Mouse (Mus musculus) gastrocnemius, postnatal 14 days (tissue): ENCODE data around the gene Ank2. TPM values are rescaled to one million over a fixed set of nuclear protein-coding genes. Genes with fewer than 3 reads are reported as not detected.

Source experiments
- DNase-seq: peaks from one replicate; pipeline ENCODE4 v3.0.0; 2021; ENCODE audit warnings: mixed read lengths
- intact Hi-C: fragments of 180-260 bp; cut with DNase I; formaldehyde crosslinking; loops from one replicate; pipeline ENCODE4 v1.15.1; 2025; ENCODE audit warnings: low total_unique reads
- total RNA-seq, 2 experiments: library from RNA; stranded (reverse); gene quantifications; 2 replicates each; pipeline ENCODE4 v1.2.3; 2021

Gene Ank2
- total RNA-seq, 2 experiments from 2014 or later = 98.1 to 119 TPM

DNA sequence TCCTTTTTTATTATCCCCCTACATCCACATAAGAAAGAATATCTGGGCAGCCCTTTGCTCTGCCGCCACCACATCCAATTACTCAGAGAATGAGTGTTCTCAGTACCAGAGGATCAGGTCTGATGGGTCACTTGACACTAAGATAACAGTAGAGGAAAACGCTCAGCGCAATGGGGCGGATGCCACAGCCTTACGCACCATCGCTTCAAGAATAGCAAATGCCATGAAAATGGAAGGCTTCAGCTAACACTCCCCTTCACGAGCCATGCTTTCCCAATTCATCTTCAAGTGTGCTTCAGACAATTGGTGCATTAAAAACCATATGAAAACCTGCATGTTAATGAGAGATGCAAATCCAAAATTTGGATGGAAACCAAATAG is 238.4 kb downstream of the Ank2 start:
- DNase-seq = no peak
- intact Hi-C loops = no loop called here

DNA sequence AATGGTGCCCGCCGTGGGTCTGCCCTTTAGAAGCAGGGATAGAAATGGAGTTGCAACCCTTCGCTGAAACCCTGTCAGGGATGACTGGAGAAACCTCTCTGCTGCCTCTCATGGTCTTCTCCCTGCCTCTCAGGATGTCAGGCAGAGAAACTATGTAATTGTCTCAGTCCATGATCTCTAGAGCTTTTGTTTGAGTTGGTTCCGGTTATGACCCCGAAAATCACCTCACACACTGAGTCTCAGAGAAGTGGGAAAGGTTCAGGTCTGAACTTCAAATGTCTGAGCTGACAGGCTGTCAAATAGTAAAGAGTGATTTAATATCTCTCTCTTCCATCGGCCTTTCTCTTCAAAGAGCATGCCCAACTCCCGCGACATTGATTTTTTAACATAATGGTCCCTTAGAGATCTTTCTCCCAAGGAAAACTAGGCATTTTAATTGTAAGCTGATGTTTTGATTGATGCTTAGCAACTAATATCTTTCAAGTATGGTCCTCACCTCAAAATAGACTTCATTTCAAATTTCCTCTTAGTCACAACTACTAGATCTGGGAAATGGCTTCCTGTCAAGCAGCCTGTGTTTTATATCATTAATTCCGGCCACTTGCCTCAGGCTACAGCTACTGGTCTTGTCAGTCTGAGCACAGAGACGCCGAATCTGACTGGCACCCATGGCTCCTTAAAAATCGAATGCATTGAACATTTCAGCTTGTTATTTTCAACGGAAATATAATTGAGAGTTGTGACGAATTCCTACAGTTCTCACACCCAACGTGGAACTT is 239.0 kb downstream of the Ank2 start:
- no peak for DNase-seq
- intact Hi-C loops = no loop called here

DNA sequence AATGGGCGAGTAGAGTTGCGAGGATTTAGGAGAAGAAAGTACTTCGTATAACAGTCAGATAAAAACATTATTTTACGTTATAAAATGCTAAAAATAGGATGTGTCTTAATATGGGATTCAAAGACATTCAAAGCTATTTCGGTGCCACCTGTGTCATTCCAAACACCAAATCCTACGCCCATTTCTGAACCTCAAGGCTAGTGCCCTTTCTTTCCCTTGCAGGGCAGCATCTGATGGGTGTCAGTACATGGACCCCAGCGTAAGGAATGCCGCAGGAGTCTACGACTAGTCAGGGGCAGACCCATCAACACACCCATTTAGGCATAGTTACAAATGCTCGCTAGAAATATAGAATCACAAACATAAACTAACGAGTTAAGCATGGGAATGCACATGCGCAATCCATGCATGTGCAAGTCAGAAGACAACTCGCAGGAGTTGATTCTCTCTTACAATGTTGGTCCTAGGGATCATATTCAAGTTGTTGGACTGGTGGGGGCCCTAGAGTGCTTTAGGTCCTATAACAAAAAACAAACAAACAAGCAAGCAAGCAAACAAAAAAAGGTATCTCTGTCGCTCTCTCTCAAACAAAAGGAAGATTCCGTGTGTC is 240.6 kb downstream of the Ank2 start:
- DNase-seq = no peak

DNA sequence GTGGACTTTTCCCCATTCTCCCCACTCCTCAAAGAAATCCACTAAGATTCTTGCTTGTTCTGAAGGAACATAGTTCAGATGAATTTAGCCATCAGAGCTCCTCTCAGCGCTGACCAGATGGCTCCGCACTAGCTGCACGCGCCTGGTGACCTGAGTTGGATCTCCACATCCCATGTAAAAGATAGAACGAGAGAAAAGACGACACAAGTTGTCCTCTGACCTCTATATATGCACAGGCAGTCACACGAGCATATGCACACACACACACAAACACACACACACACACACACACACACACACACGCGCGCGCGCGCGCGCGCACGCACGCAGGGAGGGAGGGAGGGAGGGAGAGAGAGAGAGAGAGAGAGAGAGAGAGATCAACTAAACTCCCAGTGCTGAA is 241.2 kb downstream of the Ank2 start:
- DNase-seq = no peak
- intact Hi-C loops = no loop called here

More for the DNA sequence above, 240.6 kb downstream of the Ank2 start:
- intact Hi-C loops = no loop called here

DNA sequence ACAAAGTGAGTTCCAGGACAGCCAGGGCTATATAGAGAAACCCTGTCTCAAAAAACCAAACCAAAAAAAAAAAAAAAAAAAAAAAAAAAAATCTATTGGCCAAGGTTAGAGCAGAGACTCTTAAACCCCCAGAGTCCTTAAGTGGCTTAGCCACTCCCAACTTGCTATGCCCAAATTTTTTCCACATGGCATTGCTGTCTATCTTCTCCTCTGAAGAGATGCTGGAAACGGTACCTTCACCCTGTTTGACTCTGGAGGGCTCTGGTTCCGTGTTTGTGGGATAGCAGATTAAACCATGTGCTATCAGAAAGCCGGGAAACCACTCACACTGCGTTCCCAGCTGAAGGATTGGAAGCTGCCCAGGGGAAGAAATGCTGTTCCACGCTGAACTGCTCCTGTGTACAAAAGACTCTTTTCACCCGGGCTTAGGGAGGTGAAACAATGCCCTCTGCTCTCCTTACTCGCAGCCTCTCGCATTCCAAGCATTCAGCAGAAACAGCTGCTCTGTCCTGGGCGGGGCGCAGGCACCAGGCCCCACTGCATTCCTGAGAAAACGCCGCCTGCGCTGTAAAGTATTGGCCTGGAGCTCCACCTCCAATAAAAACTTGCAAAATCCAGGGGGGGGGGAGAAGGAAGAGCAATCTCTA is 241.7 kb downstream of the Ank2 start:
- peak; percentile 74 for DNase-seq
- intact Hi-C loops = no loop called here

DNA sequence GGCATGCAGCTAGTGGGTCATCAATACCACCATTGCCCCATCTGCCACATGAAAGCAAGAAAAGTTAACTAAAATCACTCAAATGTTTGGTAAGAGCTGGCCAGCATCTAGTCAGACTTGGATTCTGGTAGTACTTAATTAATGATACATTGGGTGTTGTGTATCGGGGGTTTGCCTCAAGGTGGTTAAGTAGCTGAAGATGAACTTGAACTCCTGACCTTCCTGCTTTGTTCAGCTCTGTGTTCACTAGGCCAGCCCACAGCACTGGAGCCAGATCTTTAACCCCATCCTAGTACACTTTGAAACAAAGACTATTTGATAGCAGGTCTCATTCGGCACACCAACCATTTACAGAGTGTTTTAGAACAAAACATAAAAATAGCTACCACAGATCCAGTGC is 242.5 kb downstream of the Ank2 start:
- intact Hi-C loops = no loop called here
- DNase-seq = no peak

DNA sequence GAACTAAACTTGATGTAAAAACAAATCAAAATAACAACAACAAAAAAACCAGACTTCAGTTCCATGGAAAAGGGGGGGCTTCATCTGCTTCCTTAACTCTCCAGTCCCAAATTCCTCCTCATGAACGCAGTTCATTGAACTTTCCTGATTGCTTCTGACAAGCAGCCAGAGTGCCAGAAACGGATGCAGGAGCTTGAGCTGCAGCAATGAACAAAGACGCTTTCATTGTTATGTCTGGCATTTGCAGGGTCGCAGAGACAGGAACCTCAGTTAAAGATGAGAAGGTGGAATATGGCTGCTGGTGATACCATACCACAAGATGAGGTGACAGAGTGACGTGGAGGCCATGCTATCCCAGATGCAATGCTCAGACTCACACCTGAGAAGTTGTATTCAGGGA is 248.2 kb downstream of the Ank2 start:
- no peak for DNase-seq
- intact Hi-C loops = no loop called here

DNA sequence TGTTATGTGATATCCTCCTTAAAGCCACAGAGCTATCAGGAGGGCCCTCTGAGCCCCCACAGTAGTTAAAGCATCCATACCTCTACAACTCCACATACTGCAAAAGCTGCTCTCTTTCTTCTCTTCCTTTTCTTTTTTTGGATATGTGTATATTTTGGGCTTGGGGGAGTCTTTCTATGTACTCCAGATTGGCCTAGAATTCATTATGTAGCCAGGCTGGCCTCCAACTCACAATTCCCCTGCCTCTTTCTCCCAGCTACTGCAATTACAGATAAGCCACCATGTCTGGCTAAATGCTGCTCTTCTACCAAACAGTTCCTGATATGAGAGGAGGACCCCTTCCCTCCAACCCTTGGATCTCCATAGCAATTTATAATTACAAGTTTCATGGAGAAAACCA is 250.5 kb downstream of the Ank2 start:
- no peak for DNase-seq
- intact Hi-C loops = no loop called here

DNA sequence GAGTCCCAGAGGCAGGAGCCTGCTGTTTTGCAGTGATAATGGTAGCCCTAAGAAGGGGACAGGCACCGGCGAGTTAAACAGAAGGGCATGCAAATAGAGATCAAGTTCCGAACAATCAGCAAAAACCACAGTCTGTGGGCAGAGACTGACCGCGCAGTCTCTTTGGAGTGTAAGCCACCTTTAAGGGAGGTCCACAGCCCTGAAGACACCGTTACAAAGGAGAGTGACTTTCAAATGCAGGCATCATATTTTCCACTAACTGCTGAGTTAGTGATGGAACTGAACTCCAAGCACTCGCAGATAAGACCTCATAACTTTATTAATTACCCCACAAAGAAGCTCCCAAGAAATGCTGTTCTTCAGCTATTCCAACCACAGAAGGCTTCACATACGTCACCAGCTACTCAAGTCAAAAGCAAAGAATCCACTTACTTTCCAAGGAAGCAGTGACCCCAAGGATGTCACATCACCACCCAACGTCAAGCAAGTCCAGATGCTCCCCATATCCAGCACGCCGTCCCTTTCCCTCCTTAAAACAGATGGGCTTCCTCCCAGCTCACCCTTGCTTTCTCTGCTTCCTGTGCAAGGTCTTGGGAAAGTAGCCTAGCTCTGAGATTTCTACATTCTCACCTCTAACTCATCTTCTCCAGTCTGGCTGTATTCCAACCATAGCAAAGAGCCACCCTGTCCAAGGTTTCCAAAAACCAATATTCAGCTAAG is 252.0 kb downstream of the Ank2 start:
- DNase-seq = no peak
- intact Hi-C loops = no loop called here

DNA sequence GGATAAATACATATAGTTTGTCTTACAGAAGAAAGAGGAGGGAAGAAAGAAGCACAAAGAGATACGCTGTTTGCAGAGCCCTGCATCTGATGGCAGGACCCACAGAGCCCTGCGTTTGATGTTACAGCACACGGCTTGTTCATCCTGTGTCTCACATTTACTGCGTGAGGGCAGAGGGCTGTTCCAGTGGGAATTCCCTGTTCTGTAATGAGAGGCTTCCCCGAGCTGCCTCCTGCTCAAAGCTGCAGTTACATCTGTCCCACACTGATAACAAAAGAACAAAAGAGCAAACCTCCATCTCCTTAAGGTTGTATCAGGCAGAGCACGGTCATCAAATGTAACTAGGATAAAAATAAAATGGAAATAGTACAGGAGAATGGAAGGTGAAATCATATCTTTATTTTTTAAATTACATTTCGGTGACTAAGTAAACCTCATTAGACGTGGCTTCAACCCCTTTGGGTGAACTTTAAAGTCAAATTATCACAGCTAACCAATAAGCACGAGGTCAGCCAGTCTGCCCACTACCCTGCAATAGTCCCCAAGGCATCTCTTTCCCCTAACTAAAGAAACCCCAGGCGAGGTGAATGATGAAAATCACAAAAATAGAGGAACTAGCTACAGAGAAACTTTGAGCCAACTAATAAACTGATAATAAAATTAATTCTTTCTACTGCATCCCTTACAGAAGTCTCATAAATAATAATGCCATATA is 255.1 kb downstream of the Ank2 start:
- intact Hi-C loops = no loop called here
- no peak for DNase-seq

DNA sequence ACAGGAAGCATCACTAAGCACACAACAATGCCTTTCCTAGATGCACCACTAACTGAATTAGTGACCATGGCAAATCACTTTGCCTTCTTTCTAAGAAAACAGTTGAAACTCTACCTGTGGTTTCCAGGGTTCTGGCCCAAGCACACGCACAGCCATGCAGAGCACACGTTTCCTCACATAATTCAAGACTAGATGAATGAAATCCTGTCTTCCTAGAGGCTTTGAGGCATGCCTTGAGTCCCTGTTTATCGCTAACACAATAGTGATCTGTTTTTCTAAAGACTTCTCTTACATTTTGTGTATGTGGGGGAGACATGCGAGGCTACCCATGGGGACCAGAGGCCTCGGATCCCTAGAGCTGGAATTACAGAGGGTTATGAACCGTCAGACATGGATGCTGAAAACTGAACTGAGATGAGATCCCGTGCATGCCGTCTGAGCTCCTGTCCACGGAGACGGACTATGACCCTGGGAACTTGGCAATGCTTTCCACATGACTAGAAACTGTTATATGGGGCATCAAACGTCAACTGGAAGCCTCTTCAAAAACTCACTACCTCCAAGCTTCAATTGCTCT is 256.8 kb downstream of the Ank2 start:
- DNase-seq = no peak
- intact Hi-C loops = no loop called here

DNA sequence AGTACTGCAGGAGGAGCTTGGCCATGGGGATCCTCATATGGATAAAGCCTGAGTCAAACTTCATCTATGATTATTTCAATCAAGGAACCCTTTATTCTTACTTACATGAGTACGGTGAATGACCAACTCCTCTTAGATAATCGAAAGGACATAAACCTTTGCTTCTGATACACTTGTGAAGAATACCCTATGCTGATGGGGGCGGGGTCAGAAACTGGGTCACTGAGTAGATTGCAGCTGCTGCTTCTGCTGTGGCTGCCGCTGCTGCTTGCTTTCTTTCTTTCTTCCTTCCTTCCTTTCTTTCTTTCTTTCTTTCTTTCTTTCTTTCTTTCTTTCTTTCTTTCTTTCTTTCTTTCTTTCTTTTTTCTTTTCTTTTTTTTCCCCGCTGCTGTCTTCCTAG is 263.9 kb downstream of the Ank2 start:
- intact Hi-C loops = no loop called here
- no peak for DNase-seq

DNA sequence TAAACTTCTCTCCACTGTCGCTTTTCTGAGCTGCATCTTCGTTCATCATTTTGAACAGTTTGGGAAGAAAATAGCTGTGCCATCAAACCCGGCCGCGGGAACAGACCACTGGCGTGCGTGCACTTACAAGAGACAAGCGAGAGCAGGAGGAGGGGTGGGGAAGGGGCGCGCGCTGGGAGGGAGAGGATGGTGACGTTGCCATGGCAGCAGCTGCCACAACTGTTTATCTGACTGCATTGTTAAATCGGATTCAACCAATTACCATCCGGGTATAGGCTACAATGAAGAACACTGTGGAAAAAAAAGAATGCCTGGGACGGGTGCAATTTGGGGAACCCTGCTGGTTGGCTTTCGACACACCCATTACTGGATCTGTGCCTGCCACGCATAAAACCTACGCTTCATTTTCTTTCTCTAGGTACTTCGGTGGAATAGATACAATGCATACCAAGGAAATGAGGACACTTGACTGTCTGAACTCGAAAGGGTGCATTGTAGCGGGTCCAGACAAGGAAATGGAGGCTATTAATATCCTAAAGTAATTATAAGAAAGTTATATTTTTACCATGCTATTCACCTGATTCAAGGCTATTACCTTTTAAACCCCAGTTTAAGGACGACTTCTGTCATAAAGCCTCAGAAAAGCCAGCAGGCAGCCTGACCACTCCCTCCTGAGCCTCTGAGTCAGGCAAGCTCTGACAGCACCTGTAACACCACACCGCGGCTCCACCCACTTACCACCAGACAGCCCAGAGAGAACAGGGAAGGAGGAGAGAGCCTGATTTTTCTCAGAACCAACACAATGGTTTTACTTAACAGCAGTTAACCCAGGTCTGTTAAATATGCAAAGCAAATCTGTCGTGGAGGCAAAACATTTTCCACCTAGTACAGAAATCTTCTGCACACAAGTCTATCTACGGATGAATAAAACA is 273.1 kb downstream of the Ank2 start:
- intact Hi-C loops = no loop called here
- DNase-seq = no peak

DNA sequence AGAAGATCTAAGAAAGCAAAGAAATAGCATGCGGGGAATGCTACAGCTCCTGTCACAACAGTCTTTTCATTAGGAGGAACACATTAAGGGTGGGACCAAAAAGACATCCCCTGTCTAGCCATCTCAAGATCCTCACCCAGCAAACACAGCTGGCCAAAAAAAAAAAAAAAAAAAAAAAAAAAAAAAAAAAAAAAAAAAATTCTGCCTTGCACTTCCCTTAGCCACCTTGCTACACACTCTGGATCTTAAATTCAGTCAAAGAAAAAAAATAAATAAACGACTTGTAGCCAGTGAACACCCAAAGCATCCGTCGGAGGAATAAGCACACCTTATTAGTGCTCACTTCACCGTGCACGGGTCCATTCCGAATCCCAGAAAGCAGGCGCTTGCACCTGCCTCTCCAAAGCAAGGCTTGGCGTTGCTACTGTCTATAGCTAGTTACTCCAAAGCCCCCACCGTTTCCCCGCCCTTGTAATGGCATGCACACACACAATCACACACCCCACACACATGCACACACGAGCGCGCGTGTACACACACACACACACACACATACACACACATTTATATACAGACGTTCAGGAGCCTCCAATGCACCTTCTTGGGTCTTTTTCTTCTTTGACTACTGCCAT is 273.9 kb downstream of the Ank2 start:
- intact Hi-C loops = no loop called here
- no peak for DNase-seq

DNA sequence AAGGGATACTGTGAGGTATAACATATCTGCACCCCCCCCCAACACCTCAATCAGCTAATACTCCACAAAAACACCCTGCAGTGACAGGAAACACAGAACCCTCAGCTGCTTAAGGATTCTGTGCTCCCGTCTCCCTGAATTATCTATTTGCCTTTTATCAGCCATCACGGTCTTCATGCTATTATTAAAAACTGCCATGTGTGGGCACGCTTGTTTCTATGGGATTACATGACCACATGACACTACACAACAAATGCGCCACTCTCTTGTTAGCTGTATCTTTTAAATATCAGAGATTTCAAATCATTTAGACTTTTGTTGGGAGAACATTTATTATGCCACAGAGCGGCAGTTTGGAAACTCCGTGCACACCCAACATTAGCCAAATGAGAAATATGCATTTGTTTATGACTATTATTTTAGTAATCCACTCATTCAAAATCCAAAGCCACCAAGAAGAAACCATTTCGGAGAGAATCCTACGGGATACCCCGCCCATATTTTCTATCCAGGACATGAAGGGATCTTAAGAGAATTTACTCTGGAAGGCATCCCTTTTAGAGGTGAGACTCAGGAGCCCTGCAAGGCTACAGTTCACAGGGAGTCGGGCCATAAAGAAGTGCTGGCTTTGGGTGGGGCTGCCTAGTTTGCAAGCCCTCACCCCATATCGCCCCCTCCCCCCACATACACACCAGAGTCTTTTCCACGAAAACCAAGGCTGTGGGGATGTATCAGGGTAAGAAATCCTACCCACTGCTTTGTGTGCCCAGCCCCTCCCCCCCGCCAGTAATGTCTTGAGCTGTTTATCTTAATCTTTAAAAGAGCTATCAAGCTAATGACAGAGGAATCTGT is 274.6 kb downstream of the Ank2 start:
- DNase-seq = no peak
- intact Hi-C loops = no loop called here

DNA sequence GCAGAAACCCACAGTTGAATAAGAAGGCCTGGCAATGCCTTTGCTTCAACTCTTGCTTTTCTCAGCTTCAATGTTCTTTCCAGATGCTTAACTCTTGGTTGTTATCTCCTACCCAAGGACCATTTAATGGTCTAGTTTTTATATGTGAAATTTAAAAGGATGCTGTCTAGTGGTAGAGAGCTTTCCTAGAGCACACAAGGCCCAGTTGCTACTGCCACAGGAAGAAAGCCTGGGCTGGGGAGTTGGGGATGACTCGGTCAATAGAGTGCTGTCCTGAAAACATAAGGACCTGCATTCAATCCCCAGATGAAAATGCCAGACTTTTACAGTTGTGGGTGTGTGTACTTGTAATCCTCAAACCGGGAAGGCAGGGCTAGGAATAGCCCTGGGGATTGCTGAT is 277.1 kb downstream of the Ank2 start:
- intact Hi-C loops = no loop called here
- DNase-seq = no peak

DNA sequence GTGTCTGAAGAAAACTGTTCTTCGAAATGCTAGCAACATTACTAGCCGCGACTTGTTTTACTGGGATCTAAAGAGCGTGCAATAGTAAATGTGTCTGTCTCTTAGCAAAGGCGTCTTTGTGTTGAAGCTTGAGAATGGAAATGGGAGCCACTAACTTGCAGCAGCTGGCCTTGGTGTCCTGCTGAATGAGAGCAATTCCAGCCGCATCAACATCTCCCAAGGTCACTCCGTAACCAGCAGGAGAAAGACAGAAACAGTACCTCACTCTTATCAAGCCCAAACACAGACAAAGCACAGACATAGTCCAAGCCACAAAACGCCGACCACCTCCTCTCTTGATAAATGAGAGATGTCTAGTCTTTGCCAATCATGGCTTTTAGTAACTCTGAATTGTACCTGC is 278.3 kb downstream of the Ank2 start:
- DNase-seq = no peak
- intact Hi-C loops = no loop called here
